Mouse (Mus musculus): ENCODE results near the gene Tex12.

GRCm38 (mm10) chr9:50525585-50525984, 35.5 kb downstream of the Tex12 start:
- TF ChIP-seq CTCF (IDR thresholded peaks at IDR 0.05; ENCODE audit: low read depth), result no peak
- TF ChIP-seq EP300 (IDR thresholded peaks at IDR 0.05; ENCODE audit: low read depth), result no peak

Measured in heart, postnatal 0 days (tissue).